Mouse (Mus musculus): ENCODE measurements around the gene Rtn1. TPM values are rescaled to one million over a fixed set of nuclear protein-coding genes. Genes with fewer than 3 reads are reported as not detected.

Rtn1 gene
- total RNA-seq, 1 experiment from 2014 or later, result 0.47 TPM

DNA sequence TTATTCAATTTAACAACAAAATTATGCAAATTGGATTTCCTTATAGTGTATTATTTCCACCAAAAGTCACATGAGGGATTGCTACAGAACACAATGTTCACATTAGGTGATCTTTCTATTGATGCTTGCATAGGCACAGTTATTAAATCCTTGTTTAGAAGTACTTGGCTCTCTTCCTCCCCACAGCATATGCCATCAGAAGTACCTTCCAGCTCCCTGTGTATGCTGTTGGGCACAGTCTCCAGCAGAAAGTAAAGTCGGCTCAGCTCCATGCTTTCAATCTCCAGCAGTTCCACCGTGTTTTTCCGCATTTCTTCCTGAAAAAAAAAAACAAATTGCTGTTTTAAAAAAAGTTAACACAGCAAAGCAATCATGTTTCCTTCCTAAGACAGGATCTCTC lies 230.5 kb downstream of the Rtn1 start:
- no peak for ATAC-seq (ENCODE audit: extremely low read depth, insufficient number of reproducible peaks, low FRiP score, poor library complexity, severe bottlenecking)

Other genes starting within 250 kb of the Rtn1 start
- not detected in 2 replicates for gene Ccdc175, start 224.0 kb downstream of the Rtn1 start, total RNA-seq (2017)
- 0.12 TPM in 1 of 2 replicates, not detected in the other for gene Lrrc9, start 32.8 kb upstream of the Rtn1 start, total RNA-seq (2017)
- 1.4 and 1.6 TPM in 2 replicates for gene Pcnx4, start 127.3 kb upstream of the Rtn1 start, total RNA-seq (2017)
- gene Gm4756, start 240.6 kb upstream of the Rtn1 start, total RNA-seq (2017), result not detected in 2 replicates

All from neutrophil, adult 5-6 weeks (primary cell).